Mouse (Mus musculus) frontal cortex, postnatal 25 days (tissue): ENCODE measurements around the gene Vps4a.

Source experiments
- DNase-seq, 2 experiments: peaks; one replicate each; pipeline ENCODE4 v3.0.0; 2022; ENCODE audit warnings: low spot score in 2 of 2

Gene Vps4a

DNA sequence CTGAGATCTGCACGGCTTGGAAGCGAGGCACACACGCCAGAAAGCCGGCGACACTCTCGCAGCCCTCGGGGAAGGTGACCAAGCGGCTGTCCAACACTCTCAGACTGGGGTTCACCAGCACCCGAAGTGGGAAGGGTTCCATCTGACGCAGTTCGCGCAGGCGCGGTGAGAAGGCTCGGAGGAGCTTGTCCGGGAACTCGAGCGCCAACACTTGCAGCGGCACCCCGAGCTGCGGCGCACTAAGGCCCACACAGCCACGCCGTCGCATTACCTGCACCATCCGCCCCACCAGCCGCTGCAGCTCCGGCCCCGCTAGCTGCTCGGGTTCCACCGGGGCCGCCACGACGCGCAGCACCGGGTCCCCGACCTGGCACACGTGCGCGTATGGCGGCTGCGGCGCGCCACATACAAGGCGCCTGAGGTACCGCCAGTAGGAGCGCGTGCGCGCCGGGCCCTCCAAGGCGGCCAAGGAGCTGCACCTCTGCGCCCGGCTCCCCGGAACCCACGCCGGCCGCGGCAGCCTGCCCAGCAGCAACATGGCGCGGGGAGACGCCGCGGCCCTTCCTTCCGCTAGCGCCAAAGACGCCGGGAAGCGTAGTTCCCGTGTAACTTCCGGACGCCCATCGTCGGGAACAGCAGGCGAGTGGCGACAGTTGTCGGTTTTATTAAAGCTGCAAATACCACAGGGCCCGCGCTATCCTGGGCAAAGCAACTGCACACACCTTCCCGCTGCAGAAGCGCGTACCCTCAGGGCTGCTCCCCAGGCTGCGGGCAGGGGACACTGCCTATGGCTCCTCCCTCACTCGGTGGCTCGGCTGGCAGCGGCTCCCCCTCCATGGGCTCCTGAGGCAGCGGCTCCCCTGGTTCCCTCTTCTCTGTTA, 17.3 kb downstream of the Vps4a start, which contains the start of gene Pdf:
Pdf (minus strand) TSS at position 554 of the 881 bp plus-strand sequence.
- peak; percentile 74 to 76 for DNase-seq

DNA sequence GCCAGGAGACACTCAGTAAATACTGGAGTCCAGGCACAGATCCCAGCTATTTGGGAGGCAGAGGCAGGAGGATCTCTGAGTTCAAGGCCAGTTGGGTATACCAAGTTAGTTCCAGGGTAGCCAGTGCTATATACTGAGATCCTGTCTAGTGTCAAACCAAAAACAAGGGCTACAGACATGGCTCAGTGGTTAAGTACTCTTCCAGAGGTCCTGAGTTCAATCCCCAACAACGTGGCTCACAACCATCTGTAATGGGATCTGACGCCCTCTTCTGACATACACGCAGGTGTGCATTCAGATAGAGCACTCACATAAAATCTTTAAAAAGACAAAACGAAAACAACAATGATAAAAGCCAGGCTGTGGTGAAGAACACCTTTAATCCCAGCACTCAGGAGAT, 18.5 kb downstream of the Vps4a start:
- DNase-seq, result no peak

DNA sequence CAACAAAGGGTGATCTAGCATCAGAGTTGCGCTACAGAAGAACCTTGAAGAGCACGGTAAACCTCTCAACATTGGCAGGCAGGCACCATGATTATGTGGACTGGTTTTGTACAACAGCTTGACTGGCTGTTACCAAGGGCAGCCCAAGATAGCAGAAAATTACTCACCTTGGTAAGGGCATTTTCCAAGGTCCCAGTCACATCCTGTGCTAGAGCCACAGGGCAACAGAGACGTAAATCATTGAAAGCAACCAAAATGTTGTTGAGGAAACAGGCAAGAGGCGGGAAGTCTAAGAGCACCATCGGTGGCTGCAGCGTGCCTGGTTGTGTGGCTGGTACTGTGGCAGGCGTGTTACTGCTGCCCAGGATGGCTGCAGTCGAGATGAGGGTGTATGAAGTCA, 21.0 kb downstream of the Vps4a start:
- DNase-seq, result no peak

DNA sequence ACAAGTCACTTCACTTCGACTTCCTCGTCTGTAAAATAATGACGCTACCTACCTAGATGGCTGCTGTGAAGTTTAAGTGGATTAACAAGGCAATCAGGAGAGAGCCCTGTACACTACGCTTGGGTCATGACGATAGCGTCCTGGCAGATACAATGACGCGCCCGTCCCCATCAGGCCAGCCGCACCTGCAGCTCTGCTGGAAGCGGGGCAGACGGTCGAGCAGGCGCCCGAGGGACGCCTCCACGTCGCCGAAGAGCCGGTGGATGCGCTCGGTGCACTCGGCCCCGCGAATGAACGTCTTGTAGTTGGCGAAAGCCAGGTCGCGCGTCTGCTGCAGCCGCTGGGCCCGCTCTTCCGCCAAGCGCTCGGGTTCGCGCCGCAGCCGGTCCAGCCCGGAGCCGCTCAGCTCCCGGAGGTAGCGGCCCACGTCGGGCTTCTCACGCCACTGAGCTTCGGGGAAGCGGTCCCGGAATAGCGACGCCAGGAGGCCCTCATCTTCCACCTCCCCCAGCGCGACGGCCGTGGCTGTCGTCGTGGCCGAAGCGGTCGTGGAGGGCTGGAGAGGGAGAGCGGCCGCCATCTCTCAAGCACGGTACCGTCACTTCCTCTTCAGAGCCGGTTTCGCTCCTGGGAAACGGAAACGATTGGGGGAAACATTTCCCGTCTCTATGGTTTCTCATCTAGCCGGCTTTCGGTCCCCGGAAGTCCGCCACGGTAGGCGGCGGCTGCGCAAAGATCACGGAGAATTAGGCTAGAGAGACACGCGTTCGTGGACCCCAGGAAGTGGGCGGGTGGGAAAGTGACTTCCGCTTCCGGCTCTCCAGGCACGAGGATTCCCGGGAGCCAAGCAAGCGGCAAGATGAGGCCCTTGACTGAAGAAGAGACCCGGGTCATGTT, 25.3 kb downstream of the Vps4a start, which contains the start of the genes Cog8 and Nip7:
Cog8 (minus strand) TSS at position 614 of the 897 bp plus-strand sequence.
Nip7 (plus strand) TSS at position 802 of the 897 bp plus-strand sequence.
- DNase-seq, result peak; percentile 89 to 96

DNA sequence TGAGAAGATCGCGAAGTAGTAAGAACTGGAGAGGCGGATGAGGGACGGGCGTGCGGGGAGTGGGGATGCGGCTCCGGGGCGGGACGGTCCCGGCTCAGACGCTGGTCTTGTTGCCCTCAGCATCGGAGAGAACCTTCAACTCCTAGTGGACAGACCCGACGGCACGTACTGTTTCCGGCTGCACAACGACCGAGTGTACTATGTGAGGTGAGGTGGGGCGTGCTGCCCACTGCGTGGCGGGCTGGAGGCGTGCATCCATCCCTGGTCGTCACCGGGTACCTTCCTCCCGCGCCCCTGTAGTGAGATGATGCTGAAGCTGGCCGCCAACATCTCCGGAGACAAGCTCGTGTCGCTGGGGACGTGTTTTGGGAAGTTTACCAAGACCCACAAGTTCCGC, 25.9 kb downstream of the Vps4a start:
- DNase-seq, result no peak

DNA sequence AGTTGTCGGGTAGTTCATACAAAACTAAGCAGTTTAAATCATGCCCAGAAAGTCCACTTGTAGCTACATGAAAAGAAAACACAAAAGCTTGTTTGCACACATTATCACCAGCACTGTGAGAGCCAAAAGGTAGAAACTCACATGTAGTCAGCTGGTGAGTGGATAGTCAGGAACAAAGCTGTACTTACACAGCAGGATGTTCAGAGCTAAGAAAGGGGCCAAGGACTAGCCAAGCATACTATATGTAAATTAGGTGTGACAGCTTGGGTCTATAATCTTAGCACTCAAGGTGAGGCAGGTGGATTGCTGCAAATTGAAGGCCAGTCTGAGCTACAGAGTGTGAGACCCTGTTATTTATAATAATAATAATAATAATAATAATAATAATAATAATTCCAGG, 31.6 kb downstream of the Vps4a start:
- DNase-seq, result no peak

DNA sequence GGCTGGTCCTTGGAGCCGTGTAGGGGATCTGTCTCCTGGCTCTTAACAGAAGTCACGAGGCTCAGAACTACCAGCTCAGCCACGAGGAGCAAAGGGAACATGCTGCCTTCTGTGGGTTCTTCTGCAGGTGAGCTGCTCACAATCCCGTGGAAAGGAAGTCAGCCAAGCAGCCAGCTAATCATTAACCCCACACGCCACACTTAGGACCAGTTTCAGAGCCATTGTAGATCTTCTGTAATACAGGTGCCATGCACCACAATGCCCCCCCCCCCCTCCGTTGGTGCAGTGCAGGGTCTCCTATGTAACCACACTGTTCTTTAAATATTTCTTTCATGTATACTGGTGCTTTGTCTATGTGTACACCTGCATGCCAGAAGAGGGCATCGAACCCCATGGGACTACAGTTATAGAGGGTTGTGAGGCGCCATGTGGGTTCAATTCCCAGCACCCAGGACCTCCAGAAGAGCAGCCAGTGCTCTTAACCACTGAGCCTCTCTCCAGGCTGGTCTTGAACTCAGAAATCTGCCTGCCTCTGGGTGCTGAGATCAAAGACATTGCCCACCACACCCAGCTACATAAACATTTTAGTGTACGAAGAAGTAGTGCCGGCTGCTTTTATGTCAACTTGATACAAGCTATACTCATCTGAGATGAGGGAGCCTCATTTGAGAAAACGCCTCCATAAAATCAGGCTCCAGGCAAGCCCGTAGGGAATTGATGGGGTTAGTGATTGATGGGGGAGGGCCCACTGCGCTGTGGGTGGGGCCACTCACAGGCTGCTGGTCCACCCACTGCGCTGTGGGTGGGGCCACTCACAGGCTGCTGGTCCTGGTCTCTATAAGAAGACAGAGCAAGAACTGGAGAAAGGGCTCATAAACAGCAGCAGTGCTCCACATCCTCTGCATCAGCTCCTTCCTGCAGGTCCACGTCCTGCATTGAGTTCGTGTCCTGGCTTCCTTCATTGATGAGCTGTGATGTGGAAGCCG, 34.8 kb downstream of the Vps4a start, which contains the start of gene Tmed6:
Tmed6 (minus strand) TSS at position 134 of the 986 bp plus-strand sequence.
- DNase-seq, result no peak

DNA sequence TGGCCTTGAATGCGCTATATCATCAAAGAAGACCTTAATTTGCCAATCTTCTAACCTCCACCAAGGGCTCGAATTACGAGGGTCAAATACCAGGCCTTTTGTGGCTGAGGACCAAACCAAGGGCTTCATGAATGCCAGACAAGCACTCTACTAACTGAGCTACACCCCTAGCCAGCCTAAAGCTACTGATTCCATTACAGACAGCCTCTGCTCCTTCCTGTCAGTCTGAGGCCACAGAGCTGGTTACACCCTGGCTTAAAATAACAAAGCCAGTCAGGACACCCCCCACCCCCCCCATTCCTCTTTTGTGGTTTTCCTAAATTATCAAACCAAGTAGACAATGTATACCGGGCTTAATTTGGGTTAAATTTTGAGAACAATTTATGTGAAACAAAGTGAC, 42.7 kb downstream of the Vps4a start:
- DNase-seq, result no peak

DNA sequence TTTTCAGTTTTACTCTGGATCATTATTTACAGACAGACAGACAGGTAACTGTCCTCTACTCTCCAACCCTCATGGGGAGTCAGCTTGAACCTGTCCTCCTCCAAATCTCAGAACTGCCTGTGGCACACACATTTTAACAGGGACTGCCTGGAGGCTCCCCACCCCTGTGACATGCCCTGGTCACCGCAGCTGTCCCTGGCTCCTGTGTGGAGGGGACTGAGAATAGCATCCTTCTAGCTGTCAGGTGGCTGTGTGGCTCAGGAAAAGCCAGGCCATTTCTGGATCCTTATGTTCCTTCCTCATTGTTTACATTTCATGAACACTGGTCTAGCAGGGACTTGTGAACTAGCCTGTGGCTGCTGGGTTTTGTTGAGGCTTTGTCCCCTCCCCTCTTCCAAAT, 43.1 kb downstream of the Vps4a start:
- DNase-seq, result no peak

DNA sequence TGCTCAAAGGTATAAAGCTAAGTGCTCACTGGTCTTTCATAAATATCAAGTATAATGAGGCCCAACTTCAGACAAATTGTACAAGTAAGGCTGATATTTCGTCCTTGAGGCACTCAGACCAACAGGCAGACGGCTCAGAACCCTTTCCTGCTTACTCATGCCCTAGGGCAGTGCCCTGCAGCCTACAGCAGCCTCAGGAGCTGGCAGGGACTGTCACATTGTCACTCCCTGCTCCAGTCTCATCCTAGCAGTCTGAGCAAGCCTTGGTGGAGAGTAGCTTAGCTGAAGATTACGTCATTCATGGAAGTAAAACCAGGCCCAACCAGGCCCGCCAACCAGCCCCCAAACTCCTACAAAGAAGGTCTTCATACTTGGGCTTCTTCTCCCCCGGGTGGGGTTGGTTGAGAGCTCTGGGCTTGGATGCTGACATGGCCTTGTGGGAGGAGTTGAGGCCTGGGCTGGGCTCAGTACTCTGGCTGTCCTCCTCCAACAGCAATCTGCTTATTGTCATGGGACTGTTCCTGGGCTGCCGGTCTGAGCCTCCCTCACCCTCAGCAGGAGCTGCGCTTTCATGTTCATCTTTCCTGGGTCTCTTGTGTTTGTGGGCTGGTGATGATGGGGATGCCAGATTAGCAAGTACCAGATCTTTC, 45.3 kb downstream of the Vps4a start:
- DNase-seq, result no peak

DNA sequence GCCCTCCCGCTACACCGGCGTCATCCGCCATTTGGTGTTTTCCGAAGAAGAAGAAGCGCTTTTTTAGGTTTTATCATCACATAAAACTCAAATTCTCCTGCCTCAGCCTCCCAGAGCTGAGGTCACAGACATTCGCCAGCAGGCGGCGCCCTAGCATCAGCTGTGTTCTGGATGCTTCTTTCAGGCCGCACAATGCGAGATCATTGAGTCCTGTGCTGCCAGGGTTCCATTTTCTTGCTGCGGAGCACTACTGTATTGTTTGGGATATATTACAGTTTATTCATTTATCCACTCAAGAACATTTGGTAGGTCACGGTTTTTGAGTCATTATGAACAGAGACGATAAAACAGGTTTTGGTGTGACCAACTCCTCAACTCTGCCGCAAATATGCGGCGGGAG, 54.3 kb downstream of the Vps4a start:
- no peak for DNase-seq

DNA sequence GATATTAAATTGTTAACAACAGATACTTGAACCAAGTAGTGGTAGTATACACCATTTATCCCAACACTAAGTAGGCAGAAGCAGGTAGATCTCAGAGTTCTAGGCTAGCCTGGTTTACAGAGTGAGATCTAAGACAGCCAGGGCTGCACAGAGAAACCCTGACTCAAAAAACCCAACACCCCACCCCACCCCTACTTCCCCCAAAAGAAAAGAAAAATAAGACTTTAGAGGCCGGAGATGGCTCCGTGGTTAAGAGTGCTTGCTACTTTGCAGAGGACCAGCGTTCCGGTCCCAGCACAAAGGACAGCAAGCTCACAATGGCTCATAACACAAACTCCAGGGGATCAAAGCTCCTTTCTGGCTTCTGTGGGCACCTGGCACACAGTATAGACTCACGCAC, 55.0 kb downstream of the Vps4a start:
- DNase-seq, result no peak

DNA sequence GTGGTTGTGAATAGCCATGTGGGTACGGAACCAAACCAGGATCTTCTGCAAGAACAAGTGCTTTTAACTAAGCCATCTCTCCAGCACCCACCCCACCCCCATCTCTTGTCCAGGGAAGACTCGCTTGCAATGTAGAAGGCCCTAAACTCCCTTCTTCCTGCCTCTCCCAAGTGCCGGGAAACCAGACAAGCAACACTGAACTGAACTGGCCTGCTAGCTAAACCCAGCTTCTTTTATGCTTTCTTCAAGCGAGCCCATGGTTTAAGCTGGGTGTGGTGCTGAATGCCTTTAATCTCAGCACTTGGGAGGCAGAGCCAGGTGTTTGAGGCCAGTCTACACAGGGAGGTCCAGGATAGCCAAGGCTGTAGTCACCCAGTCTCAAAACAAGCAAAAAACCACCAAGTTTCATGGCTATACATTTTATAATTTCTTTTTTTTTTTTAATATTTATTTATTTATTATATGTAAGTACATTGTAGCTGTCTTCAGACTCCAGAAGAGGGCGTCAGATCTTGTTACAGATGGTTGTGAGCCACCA, 57.6 kb downstream of the Vps4a start:
- DNase-seq, result no peak

DNA sequence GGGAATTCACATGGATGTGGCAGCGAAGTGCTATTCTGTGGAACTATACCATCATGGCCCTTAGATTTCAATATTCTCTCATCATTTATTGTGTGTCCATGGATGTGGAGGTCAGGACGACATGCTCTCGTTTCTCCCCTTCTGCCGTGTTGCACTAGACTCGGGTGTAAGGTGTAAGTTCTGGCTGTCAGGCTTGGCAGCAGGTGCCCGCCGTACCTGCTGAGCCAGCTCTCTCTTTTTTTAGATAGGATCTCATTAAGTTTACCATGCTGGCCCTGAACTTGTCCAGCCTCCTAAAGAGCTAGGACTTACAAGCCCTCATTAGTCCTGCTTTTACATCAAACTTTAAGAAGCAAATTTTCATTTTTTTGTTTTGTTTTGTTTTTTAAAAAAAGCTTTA, 59.5 kb downstream of the Vps4a start:
- no peak for DNase-seq
